Mouse (Mus musculus) kidney, adult 2 months (tissue): ENCODE data around the gene 1190005I06Rik. TPM values are rescaled to one million over a fixed set of nuclear protein-coding genes. Genes with fewer than 3 reads are reported as not detected.
A peak's percentile ranks its signal among the peaks of the same experiment; 100 is the strongest.

Experiments used
- DNase-seq: peaks from one replicate; pipeline ENCODE4 v3.0.0; 2021
- H3K27ac ChIP-seq: fragments of 200-500 bp; 2 replicates; pipeline ENCODE4 v1.5.1; 2012; ENCODE audit warnings: low read depth, low read length, control low read depth, inconsistent platforms; ENCODE audit not compliant: insufficient read depth
- H3K27me3 ChIP-seq: fragments of 200-500 bp; replicated peaks from 2 replicates; pipeline ENCODE4 v1.6.1; 2012; ENCODE audit warnings: mild to moderate bottlenecking, moderate library complexity, low read length, inconsistent platforms; ENCODE audit not compliant: control insufficient read depth, insufficient read depth
- H3K36me3 ChIP-seq: fragments of 200-500 bp; 2 replicates; pipeline ENCODE4 v1.6.1; 2012; ENCODE audit warnings: mild to moderate bottlenecking, moderate library complexity, low read length, inconsistent platforms; ENCODE audit not compliant: control insufficient read depth, insufficient read depth
- H3K4me1 ChIP-seq: fragments of 200-500 bp; 2 replicates; pipeline ENCODE4 v1.6.1; 2011; ENCODE audit warnings: low read length; ENCODE audit not compliant: control insufficient read depth, insufficient read depth
- H3K4me3 ChIP-seq: fragments of 200-500 bp; 2 replicates; pipeline ENCODE4 v1.5.1; 2011; ENCODE audit warnings: mild to moderate bottlenecking, low read depth, low read length, control low read depth; ENCODE audit not compliant: insufficient read depth
- CTCF ChIP-seq: fragments of 200-500 bp; conservative IDR thresholded peaks from 2 replicates; pipeline ENCODE4 v1.5.1; 2011; ENCODE audit warnings: low read depth, mild to moderate bottlenecking, control low read depth, low read length, moderate library complexity, mixed read lengths; ENCODE audit not compliant: insufficient read depth, insufficient read length
- POLR2A ChIP-seq: fragments of 200-500 bp; IDR thresholded peaks from one replicate; pipeline ENCODE4 v1.6.1; 2011; ENCODE audit warnings: low read depth, low read length, control low read depth
- WGBS: fragments of 180-500 bp; shearing (Covaris S2); methylation state at CpG from one replicate; pipeline ENCODE4 v1.1.7; 2018; 5-methylcytosine and 5-hydroxymethylcytosine counted together
- polyA plus RNA-seq: library from polyadenylated mRNA; depleted of rRNA; stranded (reverse); fragments of >200 nt; gene quantifications from 2 replicates; pipeline ENCODE4 v1.2.3, GENCODE M21; 2012

1190005I06Rik gene
- polyA plus RNA-seq, 1 experiment, result 6.8 TPM

DNA sequence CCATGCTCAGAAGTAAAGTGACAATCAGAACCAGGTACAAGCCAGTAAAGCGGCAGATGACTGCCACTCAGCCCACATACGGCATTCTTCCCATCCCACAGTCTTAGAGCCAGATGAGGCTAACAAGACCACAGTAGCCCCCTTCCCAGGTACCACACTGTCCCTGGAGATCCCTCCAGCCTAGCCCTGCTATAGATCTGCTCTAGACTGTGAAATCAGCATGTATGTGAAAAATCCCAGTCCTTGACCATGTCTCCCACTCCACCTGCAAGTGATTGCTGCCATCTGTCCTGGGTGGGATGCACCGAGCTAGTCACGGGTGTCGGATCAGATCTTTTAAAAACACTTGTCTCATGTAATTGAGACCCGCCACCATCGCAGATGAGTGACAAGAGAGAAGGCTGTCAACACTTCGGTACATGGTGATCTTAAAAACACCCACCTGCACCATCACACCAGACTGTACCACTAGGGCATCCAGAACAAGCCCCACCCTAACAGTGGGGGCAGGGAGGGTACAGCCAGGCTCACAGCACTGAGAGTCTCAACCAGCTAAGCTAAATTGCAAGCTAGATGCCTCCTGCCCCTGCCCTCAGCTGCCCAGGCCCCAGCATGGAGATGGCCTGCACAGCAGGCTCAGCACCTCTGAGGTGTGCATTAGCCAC lies 67.0 kb downstream of the 1190005I06Rik start:
- no peak for TF ChIP-seq POLR2A
- TF ChIP-seq CTCF, result no peak

DNA sequence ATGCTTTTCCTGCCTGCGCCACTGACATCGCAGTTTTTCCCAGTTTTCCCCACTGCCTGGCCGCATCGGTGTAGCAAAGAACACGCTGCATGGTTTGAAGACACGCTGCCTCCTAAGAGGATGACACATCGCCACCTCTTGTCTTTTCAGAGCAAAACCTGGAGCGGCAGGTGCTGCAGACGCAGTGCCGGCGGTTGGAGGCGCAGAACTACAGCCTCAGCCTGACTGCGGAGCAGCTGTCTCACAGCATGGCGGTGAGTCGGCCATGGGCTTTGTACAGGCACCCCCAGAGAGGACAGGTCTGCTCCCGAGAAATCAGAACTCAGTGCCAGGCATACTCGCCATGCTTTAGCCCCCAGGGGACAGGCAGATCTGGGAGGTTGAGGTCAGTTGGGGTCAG lies 69.6 kb downstream of the 1190005I06Rik start:
- H3K4me3 ChIP-seq, result no peak overlapping the region
- H3K36me3 ChIP-seq, result peaks cover 2% of the 10 kb centered on the region
- DNase-seq, result no peak
- H3K4me1 ChIP-seq, result peaks cover 3% of the 10 kb centered on the region; the same call in 1 of the 2 replicates
- no peaks in the 10 kb centered on the region for H3K27me3 ChIP-seq
- 96% methylated on average over 17 of the region's 17 CpGs for WGBS
- no peak for TF ChIP-seq POLR2A
- no peak for TF ChIP-seq CTCF
- H3K27ac ChIP-seq, result no peak overlapping the region

More for the DNA sequence above, 67.0 kb downstream of the 1190005I06Rik start:
- Histone ChIP-seq H3K27ac (no peak overlapping the region), H3K4me3 (no peak overlapping the region), H3K36me3 (no peaks in the 10 kb centered on the region; the same call in none of the 2 replicates), H3K27me3 (no peaks in the 10 kb centered on the region), H3K4me1 (0 out of 2 replicates have a peak, but pooled peaks cover 3% of the 10 kb centered on the region)
- DNase-seq, result no peak
- WGBS, result 92% methylated on average over 8 of the region's 8 CpGs

DNA sequence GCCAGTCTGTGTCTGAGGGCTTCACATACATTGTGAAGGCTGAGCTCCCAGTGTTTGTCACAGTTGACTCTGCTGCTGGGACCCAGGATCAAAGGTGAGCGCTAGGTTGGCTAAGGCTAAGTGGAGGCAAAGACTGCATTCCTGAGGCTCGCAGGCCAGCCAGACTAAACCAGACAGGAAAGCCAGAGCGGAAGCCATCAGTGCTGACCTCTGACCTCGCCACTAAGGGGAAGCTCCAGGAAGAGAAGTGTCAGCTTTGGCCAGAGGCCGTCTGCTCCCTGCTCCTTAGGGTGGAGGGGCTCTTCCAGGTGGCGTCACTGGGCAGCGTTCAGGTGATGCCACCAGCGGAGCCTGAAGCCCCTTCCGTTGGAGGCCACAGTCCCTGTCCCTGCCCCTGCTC lies 71.6 kb downstream of the 1190005I06Rik start:
- H3K27me3 ChIP-seq, result no peaks in the 10 kb centered on the region
- no peak overlapping the region for H3K4me3 ChIP-seq
- peaks cover 3% of the 10 kb centered on the region; the same call in 1 of the 2 replicates for H3K4me1 ChIP-seq
- peaks cover 4% of the 10 kb centered on the region for H3K36me3 ChIP-seq
- 44% methylated on average over 9 of the region's 9 CpGs for WGBS
- H3K27ac ChIP-seq, result no peak overlapping the region
- peak; percentile 88 for DNase-seq
- TF ChIP-seq POLR2A, result no peak
- no peak for TF ChIP-seq CTCF

DNA sequence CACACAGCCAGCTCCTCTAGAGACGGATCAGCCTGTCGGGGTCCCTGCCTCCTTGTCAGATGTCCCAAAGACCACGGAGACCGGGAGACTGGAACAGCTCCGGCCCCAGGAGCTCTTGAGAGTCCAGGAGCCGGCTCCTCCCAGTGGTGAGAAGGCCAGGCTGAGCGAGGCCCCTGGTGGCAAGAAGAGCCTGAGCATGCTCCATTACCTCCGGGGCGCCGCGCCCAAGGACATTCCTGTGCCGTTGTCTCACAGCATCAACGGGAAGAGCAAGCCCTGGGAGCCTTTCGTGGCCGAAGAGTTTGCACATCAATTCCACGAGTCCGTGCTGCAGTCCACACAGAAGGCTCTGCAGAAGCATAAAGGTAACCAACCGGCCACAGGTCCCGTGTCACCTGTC lies 72.5 kb downstream of the 1190005I06Rik start:
- no peak overlapping the region for H3K27ac ChIP-seq
- TF ChIP-seq CTCF (no peak), POLR2A (no peak)
- 60% methylated on average over 19 of the region's 19 CpGs for WGBS
- peaks cover 4% of the 10 kb centered on the region for H3K36me3 ChIP-seq
- peaks cover 3% of the 10 kb centered on the region; the same call in 1 of the 2 replicates for H3K4me1 ChIP-seq
- DNase-seq, result peak; percentile 46
- no peaks in the 10 kb centered on the region for H3K27me3 ChIP-seq
- H3K4me3 ChIP-seq, result no peak overlapping the region

DNA sequence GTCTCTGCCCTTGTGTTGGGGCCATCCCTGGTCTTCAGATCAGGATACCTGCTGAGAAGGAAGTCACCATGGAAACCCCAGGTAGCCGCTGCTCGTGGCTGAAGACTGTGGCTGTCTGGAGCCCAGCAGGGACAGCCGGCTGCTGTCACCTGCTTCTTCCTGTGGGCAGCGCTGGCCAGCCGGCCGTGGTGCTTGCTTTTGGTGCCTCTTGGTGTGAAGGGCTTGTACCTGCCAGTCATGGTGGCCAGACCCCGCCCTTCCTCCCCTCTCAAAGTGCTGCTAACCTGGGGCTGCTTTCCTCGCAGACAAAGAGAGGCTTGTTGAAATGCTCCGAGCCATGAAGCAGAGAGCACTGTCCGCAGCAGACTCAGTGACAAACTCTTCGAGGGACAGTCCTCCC lies 73.6 kb downstream of the 1190005I06Rik start:
- H3K4me1 ChIP-seq, result peaks cover 3% of the 10 kb centered on the region; the same call in 1 of the 2 replicates
- peaks cover 4% of the 10 kb centered on the region for H3K36me3 ChIP-seq
- DNase-seq, result no peak
- no peak overlapping the region for H3K27ac ChIP-seq
- H3K4me3 ChIP-seq, result no peak overlapping the region
- 88% methylated on average over 11 of the region's 11 CpGs for WGBS
- H3K27me3 ChIP-seq, result no peaks in the 10 kb centered on the region
- no peak for TF ChIP-seq CTCF
- TF ChIP-seq POLR2A, result no peak

DNA sequence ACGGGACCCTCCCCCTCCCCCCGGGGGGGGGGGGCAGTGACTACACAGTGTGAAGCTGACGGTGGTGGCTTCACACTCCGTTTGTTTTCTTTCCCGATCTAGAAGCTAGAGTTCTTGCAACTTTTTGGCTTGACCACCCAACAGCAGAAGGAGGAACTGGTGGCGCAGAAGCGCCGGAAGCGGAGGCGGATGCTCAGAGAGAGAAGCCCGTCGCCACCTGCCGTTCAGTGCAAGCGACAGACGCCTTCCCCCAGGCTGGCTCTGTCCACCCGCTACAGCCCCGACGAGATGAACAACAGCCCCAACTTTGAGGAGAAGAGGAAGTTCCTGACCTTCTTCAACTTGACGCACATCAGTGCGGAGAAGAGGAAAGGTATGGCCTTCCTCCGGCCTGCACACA lies 74.9 kb downstream of the 1190005I06Rik start:
- no peak for DNase-seq

DNA sequence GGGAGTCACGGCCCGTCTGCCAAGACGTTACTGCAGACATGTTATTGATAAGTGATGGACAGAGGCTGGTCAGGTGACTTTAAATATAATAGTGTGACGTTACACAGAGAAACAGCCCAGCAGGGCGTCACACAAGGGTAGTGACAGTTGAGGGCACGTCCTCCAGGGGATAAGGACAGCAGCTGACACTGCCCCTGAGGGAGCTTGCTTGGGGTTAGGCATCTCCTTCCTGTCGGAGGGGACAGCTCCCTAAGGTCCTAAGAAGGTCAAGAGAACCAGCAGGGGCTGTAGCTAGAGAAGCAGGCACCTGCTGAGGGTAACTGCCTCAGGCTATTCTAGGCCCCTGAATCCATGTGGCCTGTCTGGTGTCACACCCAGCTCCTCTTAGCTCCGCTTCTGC lies 75.9 kb downstream of the 1190005I06Rik start:
- Histone ChIP-seq H3K36me3 (peaks cover 4% of the 10 kb centered on the region), H3K4me1 (peaks cover 3% of the 10 kb centered on the region; the same call in 1 of the 2 replicates), H3K27me3 (no peaks in the 10 kb centered on the region), H3K27ac (no peak overlapping the region), H3K4me3 (no peak overlapping the region)
- 94% methylated on average over 8 of the region's 8 CpGs for WGBS
- DNase-seq, result no peak
- TF ChIP-seq CTCF, result no peak
- no peak for TF ChIP-seq POLR2A

More for the DNA sequence above, 74.9 kb downstream of the 1190005I06Rik start:
- Histone ChIP-seq H3K4me1 (peaks cover 3% of the 10 kb centered on the region; the same call in 1 of the 2 replicates), H3K27me3 (no peaks in the 10 kb centered on the region), H3K4me3 (no peak overlapping the region), H3K27ac (no peak overlapping the region), H3K36me3 (peaks cover 4% of the 10 kb centered on the region)
- TF ChIP-seq POLR2A (no peak), CTCF (no peak)
- 80% methylated on average over 21 of the region's 21 CpGs for WGBS
